Mouse (Mus musculus) cerebellum, adult 2 months (tissue): Measurements from ENCODE around the gene Ksr2.
"Not testable (repeated sequence)": the region's sequence is repeated elsewhere in the genome, so short reads cannot be mapped to it uniquely, and the experiment has no call there.

Experiments
- CTCF ChIP-seq: fragments of 200-500 bp; IDR thresholded peaks from 2 replicates; pipeline ENCODE4 v1.5.1; 2011; ENCODE audit warnings: low read depth, mild to moderate bottlenecking, control low read depth, low read length, moderate library complexity, borderline replicate concordance; ENCODE audit not compliant: insufficient read depth
- POLR2A ChIP-seq: fragments of 200-500 bp; IDR thresholded peaks from 2 replicates; pipeline ENCODE4 v1.6.1; 2011; ENCODE audit warnings: low read length, control low read depth, borderline replicate concordance; ENCODE audit not compliant: insufficient read depth

DNA sequence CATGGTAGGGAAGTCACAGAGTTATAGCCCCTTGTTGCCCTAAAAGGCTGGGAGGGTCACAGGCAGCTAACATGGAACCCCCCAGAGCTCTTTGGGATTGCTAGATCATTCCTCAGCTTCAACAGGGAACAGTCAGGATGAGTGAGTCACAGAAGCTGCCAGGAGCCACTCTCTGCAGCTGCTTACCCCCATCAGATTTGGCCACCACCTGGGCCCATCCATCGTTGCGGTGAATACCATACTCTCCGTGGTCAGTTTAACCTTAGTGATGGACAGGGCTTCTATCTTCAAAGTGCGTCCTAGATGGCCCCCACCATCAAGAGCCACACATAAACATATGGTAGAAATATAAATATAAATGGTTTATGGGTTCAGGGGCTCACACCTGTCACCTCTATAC is 209.4 kb downstream of the Ksr2 start:
- TF ChIP-seq POLR2A, CTCF: not testable (repeated sequence)
